Mouse (Mus musculus) brain, embryonic 18.5 days (tissue): Measurements from ENCODE around the gene Fmnl1.

ENCODE experiments used
- DNase-seq: peaks from one replicate; pipeline ENCODE4 v3.0.0-alpha.2; 2012; ENCODE audit warnings: low read depth, low spot score

Gene Fmnl1

GRCm38 (mm10) chr11:103170494-103171285, at the start of gene Fmnl1:
Fmnl1 (plus strand) TSS chr11:103171107.
- peak; percentile 59 for DNase-seq

- DNase-seq: no peak
Measured at GRCm38 (mm10) chr11:103131701-103132575, 39.0 kb upstream of the Fmnl1 start, which contains the start of gene Hexim2. Hexim2 (plus strand) TSS chr11:103132429.

- peak; percentile 100 for DNase-seq
Measured at GRCm38 (mm10) chr11:103132576-103133455, 38.1 kb upstream of the Fmnl1 start.

GRCm38 (mm10) chr11:103133456-103134185, 37.3 kb upstream of the Fmnl1 start:
- DNase-seq: no peak

- DNase-seq: no peak
Measured at GRCm38 (mm10) chr11:103134221-103134620, 36.7 kb upstream of the Fmnl1 start.

GRCm38 (mm10) chr11:103136039-103136577, 34.8 kb upstream of the Fmnl1 start:
- DNase-seq: no peak

- no peak for DNase-seq
Measured at GRCm38 (mm10) chr11:103139951-103140762, 30.8 kb upstream of the Fmnl1 start.

- DNase-seq: no peak
Measured at GRCm38 (mm10) chr11:103140763-103141100, 30.2 kb upstream of the Fmnl1 start.

- no peak for DNase-seq
Measured at GRCm38 (mm10) chr11:103141101-103141943, 29.6 kb upstream of the Fmnl1 start.

- no peak for DNase-seq
Measured at GRCm38 (mm10) chr11:103141944-103142255, 29.0 kb upstream of the Fmnl1 start.

- DNase-seq: peak; percentile 93
Measured at GRCm38 (mm10) chr11:103142441-103143182, 28.3 kb upstream of the Fmnl1 start.

GRCm38 (mm10) chr11:103144309-103145285, 26.3 kb upstream of the Fmnl1 start:
- DNase-seq: no peak

GRCm38 (mm10) chr11:103146386-103146785, 24.5 kb upstream of the Fmnl1 start:
- no peak for DNase-seq

GRCm38 (mm10) chr11:103147766-103148165, 23.1 kb upstream of the Fmnl1 start:
- DNase-seq: no peak

- DNase-seq: no peak
Measured at GRCm38 (mm10) chr11:103149771-103150170, 21.1 kb upstream of the Fmnl1 start.

- DNase-seq: no peak
Measured at GRCm38 (mm10) chr11:103158621-103159478, 12.1 kb upstream of the Fmnl1 start.
